23 mouse cellular contexts compared by ENCODE assay signal in the genomic region with DNA sequence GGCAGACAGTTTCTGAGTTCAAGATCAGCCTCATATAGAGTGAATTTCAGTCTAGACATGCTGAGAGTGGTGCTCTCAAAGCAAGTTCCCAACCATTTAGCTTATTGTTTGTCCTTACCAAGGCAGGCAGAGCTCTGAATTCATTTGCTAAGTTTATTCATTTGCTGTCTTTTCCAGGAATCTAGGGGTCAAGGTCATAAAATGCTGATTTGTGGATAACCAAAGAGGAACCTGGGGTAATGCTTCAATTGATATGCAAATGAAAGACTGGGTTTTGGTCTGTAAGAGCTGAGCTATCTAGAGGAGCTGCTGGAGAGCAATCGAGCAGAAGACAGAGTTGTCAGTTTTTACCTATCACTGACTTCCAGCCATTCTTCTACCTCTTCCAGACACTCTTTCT.
DNase-seq lines count a peak whose midpoint lies in the region; ATAC-seq lines count a peak whose summit lies in the region.
"Had no signal": no experiment of that assay in that cellular context is flagged by ENCODE, and none has a peak within 500 bp of the region (broad histone marks: within the 10 kb centered on the region; RNA-seq: fewer than 3 reads in every experiment).

No protein-coding gene starts in this region.

- no peak overlapping the region for H3K9ac ChIP-seq in neural tube, embryonic 11.5 days (ENCODE audit: low read length)
- H3K9ac ChIP-seq in hindbrain, embryonic 16.5 days (ENCODE audit: low read depth, low read length): no peak overlapping the region
- H3K9ac ChIP-seq: embryonic facial prominence, embryonic 12.5 days; forebrain, embryonic 13.5 days; forebrain, embryonic 15.5 days; forebrain, postnatal 0 days had no signal

- WGBS in neural tube, embryonic 11.5 days: 16% methylated on average over 1 of the region's 1 CpGs
- 11% methylated on average over 1 of the region's 1 CpGs for WGBS in hindbrain, embryonic 16.5 days

- H3K4me1 ChIP-seq in neural tube, embryonic 11.5 days (ENCODE audit: control insufficient read depth, insufficient read depth, low read length): no peaks in the 10 kb centered on the region
- no peaks in the 10 kb centered on the region for H3K4me1 ChIP-seq in hindbrain, embryonic 16.5 days (ENCODE audit: control insufficient read depth, insufficient read depth, low read depth, low read length)
- H3K4me1 ChIP-seq: embryonic facial prominence, embryonic 10.5 days; embryonic facial prominence, embryonic 12.5 days; forebrain, embryonic 13.5 days had no signal

- no peaks in the 10 kb centered on the region for H3K9me3 ChIP-seq in neural tube, embryonic 11.5 days (ENCODE audit: control insufficient read depth, low read length)
- no peaks in the 10 kb centered on the region for H3K9me3 ChIP-seq in hindbrain, embryonic 16.5 days (ENCODE audit: control insufficient read depth, low read length)
- H3K9me3 ChIP-seq: embryonic facial prominence, embryonic 10.5 days; embryonic facial prominence, embryonic 12.5 days; forebrain, embryonic 13.5 days; forebrain, embryonic 15.5 days; G1E had no signal

- DNase-seq in neural tube, embryonic 11.5 days (ENCODE audit: low spot score): no peak
- DNase-seq in neural tube, embryonic 10.5 days (ENCODE audit: extremely low spot score, low spot score): no peak
- DNase-seq in ES-CJ7 (ENCODE audit: low read depth, low spot score): peak; percentile 75
- DNase-seq in R1 (ENCODE audit: low read depth, low spot score): peak; percentile 93
- DNase-seq in left cerebral cortex, adult 9 months (ENCODE audit: low spot score in 2 of 2): no peak
- DNase-seq in frontal cortex, postnatal 25 days (ENCODE audit: low spot score in 2 of 2): no peak
- DNase-seq: adrenal gland, adult 8-10 months; adrenal gland, postnatal 14 days; adrenal gland, postnatal 36 days; cerebellum, adult 11-12 months; cerebellum, adult 2 months; cerebellum, adult 9-10 months; cerebellum, postnatal 10 days; cerebellum, postnatal 25 days; forebrain, postnatal 0 days had no signal

- H3K36me3 ChIP-seq in neural tube, embryonic 11.5 days (ENCODE audit: control insufficient read depth, insufficient read depth, low read length): no peaks in the 10 kb centered on the region
- no peaks in the 10 kb centered on the region for H3K36me3 ChIP-seq in hindbrain, embryonic 16.5 days (ENCODE audit: control insufficient read depth, insufficient read depth, low read length)
- H3K36me3 ChIP-seq: embryonic facial prominence, embryonic 10.5 days; embryonic facial prominence, embryonic 12.5 days; forebrain, embryonic 15.5 days; G1E had no signal

- no peak overlapping the region for H3K4me3 ChIP-seq in neural tube, embryonic 11.5 days (ENCODE audit: low read depth, low read length)
- H3K4me3 ChIP-seq in hindbrain, embryonic 16.5 days (ENCODE audit: low read length): no peak overlapping the region
- H3K4me3 ChIP-seq: embryonic facial prominence, embryonic 10.5 days; embryonic facial prominence, embryonic 12.5 days; forebrain, embryonic 13.5 days; forebrain, embryonic 15.5 days had no signal

- H3K27ac ChIP-seq in neural tube, embryonic 11.5 days (ENCODE audit: low read depth, low read length): no peak overlapping the region
- H3K27ac ChIP-seq in hindbrain, embryonic 16.5 days (ENCODE audit: low read depth, low read length): no peak overlapping the region
- H3K27ac ChIP-seq: embryonic facial prominence, embryonic 10.5 days; embryonic facial prominence, embryonic 12.5 days; forebrain, embryonic 13.5 days; forebrain, embryonic 15.5 days had no signal

- H3K27me3 ChIP-seq in neural tube, embryonic 11.5 days (ENCODE audit: control insufficient read depth, insufficient read depth, low read length): no peaks in the 10 kb centered on the region
- H3K27me3 ChIP-seq in hindbrain, embryonic 16.5 days (replicated peaks; ENCODE audit: control insufficient read depth, insufficient read depth, low read length): no peaks in the 10 kb centered on the region
- H3K27me3 ChIP-seq: embryonic facial prominence, embryonic 12.5 days; forebrain, embryonic 13.5 days; forebrain, embryonic 15.5 days; Patski had no signal

- H3K4me2 ChIP-seq in neural tube, embryonic 11.5 days (ENCODE audit: low read depth): no peak overlapping the region
- no peak overlapping the region for H3K4me2 ChIP-seq in hindbrain, embryonic 16.5 days (ENCODE audit: low read length)
- H3K4me2 ChIP-seq: embryonic facial prominence, embryonic 12.5 days; forebrain, embryonic 13.5 days; forebrain, embryonic 15.5 days had no signal

- peak; percentile 35; the same call in 1 of the 2 replicates for ATAC-seq in neural tube, embryonic 11.5 days (ENCODE audit: insufficient read depth, low FRiP score, low TSS enrichment)
- no peak for ATAC-seq in hindbrain, embryonic 16.5 days
- ATAC-seq: activated CD4-positive, CD25-positive, alpha-beta regulatory T cell, adult 4 months; forebrain, embryonic 13.5 days; forebrain, embryonic 15.5 days; forebrain, postnatal 0 days; Patski had no signal

Comparison
In these comparisons a context has a peak if more than half of its experiments do, and no peak if none do; other contexts are left out.
1. DNase-seq: peak in ES-CJ7 (single experiment) and R1 (single experiment); none in neural tube, embryonic 11.5 days (single experiment), neural tube, embryonic 10.5 days (single experiment), left cerebral cortex, adult 9 months (0 of 2) and frontal cortex, postnatal 25 days (0 of 2).